Mouse (Mus musculus) liver, postnatal 0 days (tissue): ENCODE measurements at regions not wholly inside any gene's neighbourhood (a gene's known extent, or its start where the extent isn't known, plus 50 kb on each side); places are given as distances from the start of the nearest gene placed in this dataset.

Experiments used
- CTCF ChIP-seq: sonication (generic); IDR thresholded peaks from 2 replicates; pipeline ENCODE4 v1.5.1; 2016; ENCODE audit warnings: antibody characterized with exemption, low read depth
- EP300 ChIP-seq: IDR thresholded peaks from 2 replicates; pipeline ENCODE4 v1.6.1; 2016; ENCODE audit warnings: antibody characterized with exemption, low read depth, mild to moderate bottlenecking

- no peak for TF ChIP-seq CTCF
- TF ChIP-seq EP300, result no peak
These were observed 83.9 kb downstream of the Ttc32 start for GRCm38 (mm10) chr12:9113652-9114051.
